Mouse (Mus musculus) adrenal gland, postnatal 4 days (tissue): ENCODE data around the gene Pigv. TPM values are rescaled to one million over a fixed set of nuclear protein-coding genes. Genes with fewer than 3 reads are reported as not detected.
"Not testable (repeated sequence)": the region's sequence is repeated elsewhere in the genome, so short reads cannot be mapped to it uniquely, and the experiment has no call there.

ENCODE experiments used
- DNase-seq, 2 experiments: peaks; one replicate each; pipeline ENCODE4 v3.0.0; 2021 to 2022; ENCODE audit warnings: low spot score in 2 of 2, mixed read lengths in 2 of 2
- total RNA-seq, 2 experiments: library from RNA; stranded (reverse); gene quantifications; 2 replicates each; pipeline ENCODE4 v1.2.3; 2021

Pigv gene
- total RNA-seq, 2 experiments from 2014 or later, result 19.8 to 20.2 TPM

DNA sequence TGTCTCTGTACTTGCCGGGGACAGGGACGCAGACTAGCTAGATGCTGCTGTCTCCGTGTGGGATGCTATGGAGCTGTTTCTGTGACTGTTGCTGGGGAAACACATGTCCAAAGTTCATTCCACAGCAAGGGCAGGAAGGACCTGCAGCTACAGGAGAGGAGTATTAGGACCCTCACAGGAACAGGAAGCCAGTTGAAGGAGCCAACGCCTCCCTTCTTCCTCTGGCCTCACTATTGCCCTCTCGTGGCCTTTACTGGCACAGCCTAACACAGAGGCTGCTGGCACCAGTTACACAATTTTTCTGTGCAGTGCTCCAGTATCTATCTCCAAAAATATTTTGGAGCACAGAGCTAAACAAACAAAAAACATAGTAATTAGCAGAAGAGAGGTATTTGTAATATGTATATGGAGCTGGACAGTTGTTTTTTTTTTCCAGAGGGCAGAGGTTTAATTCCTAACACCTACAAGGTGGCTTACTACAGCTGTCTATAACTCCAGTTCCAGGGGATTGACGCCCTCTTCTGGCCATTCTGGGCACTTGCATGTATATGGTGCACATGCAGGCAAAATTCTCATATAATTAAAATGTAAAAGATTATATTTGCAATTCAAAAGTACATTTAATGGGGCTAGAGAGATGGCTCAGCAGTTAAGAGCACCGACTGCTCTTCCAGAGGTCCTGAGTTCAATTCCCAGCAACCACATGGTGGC lies 22.3 kb downstream of the Pigv start, which contains the start of gene Zdhhc18:
Gene Zdhhc18 (minus strand): TSS at position 166 of the 711 bp plus-strand sequence.
- peak in 1 of 2 experiments; percentile 63 for DNase-seq

GRCm38 (mm10) chr4:133649464-133649863 lies 23.0 kb downstream of the Pigv start:
- not testable (repeated sequence) for DNase-seq

- DNase-seq, result no peak
These were observed 26.8 kb downstream of the Pigv start for GRCm38 (mm10) chr4:133645680-133646079.

DNA sequence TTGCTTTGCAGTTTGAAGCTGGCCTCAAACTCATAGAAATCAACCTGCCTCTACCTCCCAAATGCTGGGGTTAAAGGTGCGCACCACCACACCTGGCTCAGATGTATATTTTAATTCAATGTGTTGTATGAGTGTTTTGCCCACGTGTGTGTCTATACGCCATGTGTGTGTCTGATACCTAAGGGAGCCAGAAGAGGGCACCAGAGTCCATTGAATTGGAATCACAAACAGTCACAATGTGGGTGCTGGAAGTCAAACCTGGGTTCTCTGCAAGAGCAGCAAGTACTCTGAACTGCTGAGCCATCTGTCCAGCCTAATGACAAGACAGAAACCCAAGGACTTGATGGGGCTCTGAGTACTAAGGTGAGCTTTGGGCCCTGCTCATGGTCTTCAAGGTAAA lies 27.3 kb downstream of the Pigv start:
- no peak for DNase-seq

DNA sequence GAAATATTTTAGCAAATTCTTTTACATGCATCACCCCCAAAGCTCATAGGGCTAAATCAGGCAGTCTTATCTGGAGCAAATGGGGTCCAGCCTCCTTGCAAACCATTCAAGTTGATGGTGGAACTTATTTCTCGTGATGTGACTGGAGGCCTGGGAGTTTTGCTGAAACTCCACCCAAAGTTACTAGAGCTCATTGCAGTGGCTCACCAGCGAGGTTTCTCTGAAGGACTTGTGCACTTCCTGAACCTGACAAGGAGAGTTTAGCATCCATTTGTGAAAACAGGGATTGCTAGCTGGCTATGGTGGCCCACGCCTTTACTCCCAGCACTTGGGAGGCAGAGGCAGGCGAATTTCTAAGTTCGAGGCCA lies 38.4 kb downstream of the Pigv start:
- no peak for DNase-seq

GRCm38 (mm10) chr4:133633332-133634042 lies 39.0 kb downstream of the Pigv start:
- DNase-seq, result peak; percentile 84 to 89

- no peak for DNase-seq
These were observed 39.7 kb downstream of the Pigv start for GRCm38 (mm10) chr4:133632483-133633327.

GRCm38 (mm10) chr4:133631769-133632411 lies 40.6 kb downstream of the Pigv start:
- no peak for DNase-seq

DNA sequence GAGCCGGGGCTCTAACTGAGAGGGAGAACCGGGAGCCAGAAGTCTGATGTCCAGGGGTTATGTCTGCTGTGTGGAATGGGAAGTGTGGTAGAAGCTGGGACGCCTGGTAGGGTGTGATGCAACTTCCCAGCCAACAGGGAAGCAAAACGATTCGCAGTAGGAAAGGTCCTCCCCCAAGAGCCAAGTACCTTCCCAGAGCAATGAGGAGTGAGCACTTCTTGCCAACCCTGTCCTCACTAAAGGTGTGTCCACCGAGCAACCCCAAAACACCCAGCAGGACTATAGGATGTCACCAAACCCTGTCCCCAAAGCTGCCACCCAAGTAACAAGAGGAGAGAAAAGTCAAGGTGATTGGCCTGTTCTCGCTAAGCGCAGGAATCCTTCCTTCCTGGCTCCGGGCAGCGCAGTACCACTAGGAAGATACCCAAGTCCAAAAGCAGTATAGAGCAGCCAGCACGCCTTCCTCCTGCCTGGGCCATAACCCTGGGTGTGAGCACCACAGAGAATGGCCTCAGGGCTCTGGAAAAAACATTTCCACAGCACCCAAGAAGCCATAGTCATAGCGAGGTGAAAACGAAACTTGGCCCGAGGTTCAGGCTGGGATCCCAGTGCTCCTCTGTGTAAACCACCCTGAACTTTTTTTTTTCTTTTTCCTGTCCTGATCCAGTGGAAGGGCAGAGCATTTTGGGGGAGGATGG lies 41.2 kb downstream of the Pigv start:
- no peak for DNase-seq

DNA sequence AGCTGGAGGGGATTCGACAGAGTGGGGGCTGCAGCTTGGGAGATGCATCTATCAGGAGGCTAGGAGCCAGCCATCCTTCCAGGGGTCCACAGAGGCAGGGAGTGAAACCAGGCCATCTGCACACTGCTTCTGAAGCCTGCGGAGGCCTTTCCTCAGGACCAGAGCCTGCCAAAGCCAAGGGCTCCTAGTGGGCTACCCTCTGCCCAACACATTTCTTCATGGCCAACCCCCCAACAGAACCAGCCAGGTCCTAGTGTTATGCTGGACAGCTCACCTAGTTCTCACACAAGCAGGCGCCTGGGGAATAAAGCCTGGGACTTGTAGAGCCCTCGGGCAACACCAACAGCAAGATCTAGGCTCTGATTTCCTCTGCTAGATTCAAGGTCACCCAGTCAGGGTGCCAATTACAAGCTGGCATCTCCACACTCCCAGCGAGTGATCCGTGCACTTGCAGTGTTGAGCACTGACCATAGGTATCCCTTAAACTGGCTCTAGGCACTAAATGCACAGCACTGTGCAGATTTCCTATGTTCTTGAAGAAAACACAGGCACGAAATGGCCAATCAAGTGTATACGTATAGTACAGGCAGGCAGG lies 42.0 kb downstream of the Pigv start:
- DNase-seq, result no peak

DNA sequence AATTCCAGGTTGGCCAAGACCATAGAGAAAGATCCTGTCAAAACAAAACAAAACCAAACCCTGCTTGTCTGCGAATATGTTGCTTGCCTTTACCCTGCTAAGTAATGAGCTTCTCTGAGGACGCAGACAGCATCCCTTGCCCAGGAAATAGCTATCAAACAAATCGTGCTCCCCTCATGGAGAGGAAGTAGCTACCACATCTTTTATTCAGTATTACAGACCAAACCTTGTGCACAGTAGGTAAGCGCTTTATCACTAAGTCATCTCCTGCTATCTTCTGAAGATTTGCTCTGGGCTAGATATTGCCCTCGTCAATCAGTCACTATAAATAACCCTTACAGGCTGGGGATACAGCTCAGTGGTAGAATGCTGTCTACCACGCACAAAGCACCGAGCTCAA lies 43.3 kb downstream of the Pigv start:
- no peak for DNase-seq

GRCm38 (mm10) chr4:133628517-133628916 lies 43.9 kb downstream of the Pigv start:
- no peak for DNase-seq

DNA sequence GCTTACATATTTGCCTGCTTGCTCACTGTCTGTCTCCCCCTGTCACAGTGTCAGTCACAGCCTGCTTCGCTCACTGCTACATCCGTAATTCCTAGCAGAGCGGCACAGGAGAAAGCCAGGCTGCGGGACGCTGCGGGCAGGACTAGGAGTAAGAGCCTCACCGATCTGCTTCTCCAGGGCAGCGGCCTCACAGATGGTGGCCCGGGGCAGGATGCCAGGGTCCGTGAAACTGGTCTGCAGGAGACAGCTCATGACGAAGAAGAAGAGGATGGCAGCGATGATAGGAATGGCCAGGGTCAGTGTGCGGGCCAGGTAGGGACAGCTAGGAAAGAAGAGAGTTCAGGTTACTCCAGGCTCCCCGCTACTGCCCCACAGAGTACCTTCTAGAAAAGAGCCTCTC lies 45.4 kb downstream of the Pigv start:
- DNase-seq, result no peak

GRCm38 (mm10) chr4:133626621-133627020 lies 45.8 kb downstream of the Pigv start:
- DNase-seq, result no peak

GRCm38 (mm10) chr4:133626221-133626620 lies 46.2 kb downstream of the Pigv start:
- no peak for DNase-seq

DNA sequence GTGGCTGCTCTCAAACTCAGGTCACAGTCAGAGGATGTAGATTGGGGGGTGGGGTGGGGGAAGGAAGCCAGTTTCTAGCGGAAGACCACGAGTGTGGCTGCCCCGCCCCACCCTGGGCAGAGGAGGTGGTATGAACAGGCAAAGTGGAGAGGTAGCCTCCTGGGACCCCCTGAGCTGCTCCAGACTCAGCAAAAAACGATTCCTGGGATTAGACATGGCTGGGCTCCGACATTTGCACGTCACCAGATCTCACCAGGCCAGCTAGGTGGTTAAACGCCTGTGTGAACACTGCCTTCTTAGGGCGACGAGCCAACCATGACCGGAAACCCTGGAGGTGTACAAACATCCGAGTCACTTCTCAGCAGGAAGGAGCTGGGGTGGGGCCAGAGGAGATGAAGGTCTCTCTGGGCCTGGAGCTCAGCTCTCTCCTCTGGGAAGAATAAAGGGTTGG lies 46.8 kb downstream of the Pigv start:
- DNase-seq, result no peak

- no peak for DNase-seq
These were observed 47.6 kb downstream of the Pigv start for GRCm38 (mm10) chr4:133624830-133625229.

- DNase-seq, result no peak
These were observed 50.2 kb downstream of the Pigv start for GRCm38 (mm10) chr4:133622161-133622695.

DNA sequence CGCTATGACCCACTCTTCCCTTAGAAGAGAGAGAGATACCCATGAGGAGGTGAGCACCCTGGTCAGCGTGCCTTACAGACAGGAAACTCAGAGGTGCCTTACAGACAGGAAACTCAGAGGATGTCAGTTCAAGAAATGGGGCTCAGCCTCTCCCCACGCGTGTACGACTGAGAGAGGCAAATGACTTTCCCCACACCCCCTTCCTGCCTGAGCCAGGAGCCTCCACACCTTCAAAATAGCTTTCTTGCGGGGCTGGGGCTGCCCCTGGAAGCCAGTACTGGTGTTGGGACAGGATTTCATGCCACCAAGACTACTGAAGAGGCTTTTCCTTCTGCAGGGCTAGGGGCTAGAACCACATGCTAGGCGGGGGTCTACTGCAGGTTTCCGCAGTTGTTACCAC lies 51.8 kb downstream of the Pigv start:
- DNase-seq, result no peak
